Mouse (Mus musculus) bone marrow, adult 2 months (tissue): ENCODE results near the gene Zmiz2. TPM values are rescaled to one million over a fixed set of nuclear protein-coding genes. Genes with fewer than 3 reads are reported as not detected.
"Not testable (repeated sequence)": the region's sequence is repeated elsewhere in the genome, so short reads cannot be mapped to it uniquely, and the experiment has no call there.

Experiments used
- H3K27ac ChIP-seq: fragments of 200-500 bp; 2 replicates; pipeline ENCODE4 v1.5.1; 2012; ENCODE audit warnings: low read depth, mild to moderate bottlenecking, control low read depth, inconsistent platforms, low read length; ENCODE audit not compliant: control insufficient read depth, poor library complexity, insufficient read depth
- H3K4me1 ChIP-seq: fragments of 200-500 bp; 2 replicates; pipeline ENCODE4 v1.6.1; 2011; ENCODE audit warnings: low read length; ENCODE audit not compliant: control insufficient read depth, insufficient read depth
- H3K4me3 ChIP-seq: fragments of 200-500 bp; replicated peaks from 2 replicates; pipeline ENCODE3; 2011; ENCODE audit warnings: mild to moderate bottlenecking, low read depth, low read length, control low read depth; ENCODE audit not compliant: control insufficient read depth
- CTCF ChIP-seq: fragments of 200-500 bp; IDR thresholded peaks from 2 replicates; pipeline ENCODE4 v1.5.1; 2011; ENCODE audit warnings: low read length, control low read depth; ENCODE audit not compliant: control insufficient read depth, insufficient read depth
- POLR2A ChIP-seq: fragments of 200-500 bp; IDR thresholded peaks from 2 replicates; pipeline ENCODE4 v1.6.1; 2011; ENCODE audit warnings: low read depth, mild to moderate bottlenecking, control low read depth, low read length, borderline replicate concordance; ENCODE audit not compliant: control insufficient read depth
- WGBS: fragments of 180-500 bp; shearing (Covaris S2); methylation state at CpG from one replicate; pipeline ENCODE4 v1.1.7; 2018; 5-methylcytosine and 5-hydroxymethylcytosine counted together
- polyA plus RNA-seq: library from polyadenylated mRNA; stranded (reverse); fragments of >200 nt; gene quantifications from 2 replicates; pipeline ENCODE4 v1.2.4, GENCODE M21; 2011; ENCODE audit warnings: low replicate concordance; ENCODE audit not compliant: missing spikeins, insufficient read depth, insufficient read length

The Zmiz2 gene
- polyA plus RNA-seq, 1 experiment = 42.3 TPM

- TF ChIP-seq CTCF (no peak), POLR2A (no peak)
- Histone ChIP-seq H3K27ac (no peak overlapping the region), H3K4me3 (no peak overlapping the region), H3K4me1 (no peaks in the 10 kb centered on the region; the same call in 1 of the 2 replicates)
- 65% methylated on average over 6 of the region's 6 CpGs for WGBS
These were observed 22.4 kb upstream of the Zmiz2 start for GRCm38 (mm10) chr11:6366434-6366833.

GRCm38 (mm10) chr11:6367156-6367555 is 21.7 kb upstream of the Zmiz2 start:
- 84% methylated on average over 4 of the region's 4 CpGs for WGBS
- Histone ChIP-seq H3K27ac (no peak overlapping the region), H3K4me3 (no peak overlapping the region), H3K4me1 (no peaks in the 10 kb centered on the region; the same call in 1 of the 2 replicates)
- TF ChIP-seq CTCF (no peak), POLR2A (no peak)

GRCm38 (mm10) chr11:6367986-6368385 is 20.9 kb upstream of the Zmiz2 start:
- not testable (repeated sequence) for H3K4me3 ChIP-seq, H3K4me1 ChIP-seq, H3K27ac ChIP-seq
- 79% methylated on average over 5 of the region's 5 CpGs for WGBS

- Histone ChIP-seq H3K4me3 (no peak overlapping the region), H3K4me1 (no peaks in the 10 kb centered on the region), H3K27ac (no peak overlapping the region)
- whole genome bisulfite sequencing = 82% methylated on average over 11 of the region's 11 CpGs
- TF ChIP-seq CTCF (no peak), POLR2A (no peak)
These were observed 17.3 kb upstream of the Zmiz2 start for GRCm38 (mm10) chr11:6371376-6372155.

GRCm38 (mm10) chr11:6372784-6373183 is 16.1 kb upstream of the Zmiz2 start:
- no peak for TF ChIP-seq POLR2A
- no peak for TF ChIP-seq CTCF
- Histone ChIP-seq H3K4me1 (no peaks in the 10 kb centered on the region), H3K4me3 (no peak overlapping the region), H3K27ac (no peak overlapping the region)
- 86% methylated on average over 9 of the region's 9 CpGs for WGBS

GRCm38 (mm10) chr11:6380916-6381315 is 8.0 kb upstream of the Zmiz2 start:
- no peak overlapping the region for H3K27ac ChIP-seq
- 82% methylated on average over 6 of the region's 6 CpGs for WGBS
- no peak overlapping the region for H3K4me3 ChIP-seq
- no peaks in the 10 kb centered on the region for H3K4me1 ChIP-seq
- TF ChIP-seq CTCF (no peak), POLR2A (no peak)

GRCm38 (mm10) chr11:6388126-6388725 is 648 bp upstream of the Zmiz2 start:
- no peak for TF ChIP-seq CTCF
- TF ChIP-seq POLR2A = no peak
- WGBS = 85% methylated on average over 6 of the region's 6 CpGs
- H3K4me1 ChIP-seq = peaks cover 9% of the 10 kb centered on the region; the same call in 1 of the 2 replicates
- peak overlapping the region; percentile 91 for H3K27ac ChIP-seq
- H3K4me3 ChIP-seq = no peak overlapping the region

- peaks cover 9% of the 10 kb centered on the region; the same call in 1 of the 2 replicates for H3K4me1 ChIP-seq
- TF ChIP-seq POLR2A = no peak
- no peak for TF ChIP-seq CTCF
- H3K4me3 ChIP-seq = peak overlapping the region; percentile 89
- peak overlapping the region; percentile 99; the same call in 1 of the 2 replicates for H3K27ac ChIP-seq
- WGBS = under 1% methylated on average over 32 of the region's 43 CpGs
These were observed 628 bp downstream of the Zmiz2 start for GRCm38 (mm10) chr11:6389483-6389921.
